Mouse (Mus musculus): ENCODE data around the gene Fbxw11. TPM values are rescaled to one million over a fixed set of nuclear protein-coding genes. Genes with fewer than 3 reads are reported as not detected.
"Not testable (repeated sequence)": the region's sequence is repeated elsewhere in the genome, so short reads cannot be mapped to it uniquely, and the experiment has no call there.

The Fbxw11 gene
- total RNA-seq, 2 experiments from 2014 or later = 111 to 120 TPM

GRCm38 (mm10) chr11:32650893-32651590 lies 8.5 kb downstream of the Fbxw11 start:
- no peak for DNase-seq (ENCODE audit: low spot score in 2 of 2)
- intact Hi-C loops (cut with DNase I) = no loop called here

- intact Hi-C loops (cut with DNase I) = no loop called here
- no peak for DNase-seq (ENCODE audit: low spot score in 2 of 2)
Observed at GRCm38 (mm10) chr11:32651723-32652122, 9.2 kb downstream of the Fbxw11 start.

- intact Hi-C loops (cut with DNase I) = no loop called here
- no peak for DNase-seq (ENCODE audit: low spot score in 2 of 2)
Observed at GRCm38 (mm10) chr11:32662082-32662656, 19.6 kb downstream of the Fbxw11 start.

GRCm38 (mm10) chr11:32665639-32666038 lies 23.1 kb downstream of the Fbxw11 start:
- intact Hi-C loops (cut with DNase I) = no loop called here
- DNase-seq (ENCODE audit: low spot score in 2 of 2) = no peak

DNA sequence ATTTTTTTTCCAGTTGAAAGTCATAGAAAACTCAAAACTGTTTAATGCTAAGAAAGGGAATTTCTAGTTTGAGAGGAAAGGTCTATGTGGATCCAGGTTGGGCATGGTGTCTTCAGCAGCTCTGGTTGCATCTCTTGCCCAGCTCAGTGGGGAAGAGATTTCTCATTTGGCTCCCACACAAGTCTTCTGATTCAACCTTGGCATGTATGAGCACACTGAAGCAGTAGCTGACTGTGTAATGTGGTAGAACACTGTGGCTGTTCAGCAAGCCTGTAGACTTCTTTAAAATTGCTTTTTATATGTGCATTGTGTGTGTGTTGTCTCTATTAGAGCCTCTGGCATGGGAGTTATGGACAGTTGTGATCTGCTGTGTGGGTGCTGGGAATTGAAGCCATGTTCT lies 24.5 kb downstream of the Fbxw11 start:
- DNase-seq (ENCODE audit: low spot score in 2 of 2) = no peak
- intact Hi-C loops (cut with DNase I) = no loop called here

DNA sequence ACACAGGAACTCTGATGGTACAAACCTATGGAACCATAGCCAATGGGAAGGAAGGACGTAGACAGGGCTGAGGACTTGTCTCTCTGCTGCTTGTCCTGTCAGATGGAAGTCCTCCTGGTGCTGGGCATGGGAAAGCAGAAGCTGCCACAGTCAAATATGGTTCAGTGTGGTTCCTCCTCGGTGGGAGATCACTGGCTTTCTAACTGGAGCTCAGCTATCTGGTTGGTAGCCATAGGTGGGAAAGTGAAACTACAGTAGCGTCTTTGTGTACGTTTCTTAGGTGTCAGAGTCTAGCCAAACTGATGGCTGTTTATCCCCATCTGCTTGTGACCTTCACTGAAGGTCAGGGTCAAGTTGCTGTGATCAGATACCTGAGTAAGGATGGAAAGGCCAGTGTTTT lies 29.0 kb downstream of the Fbxw11 start:
- intact Hi-C loops (cut with DNase I) = no loop called here

DNA sequence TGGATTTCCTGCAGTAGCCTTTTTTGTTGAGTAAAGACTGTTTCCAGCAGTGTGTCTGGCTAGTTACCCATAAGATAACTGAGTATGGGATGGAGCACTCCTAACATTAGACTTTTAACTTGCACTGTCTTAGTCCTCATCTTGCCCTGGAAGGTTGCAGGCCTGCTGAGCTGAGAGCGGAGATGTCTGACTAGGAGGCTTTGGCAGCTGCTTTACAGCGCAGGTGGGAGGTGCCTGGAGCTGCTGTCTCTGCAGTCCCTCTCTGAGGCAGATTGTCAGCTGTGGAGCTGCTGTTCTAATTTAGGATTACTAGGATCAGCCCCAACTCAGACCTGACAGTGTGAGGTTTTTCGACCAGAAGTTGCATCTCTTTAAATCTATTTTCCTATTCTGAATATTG lies 34.3 kb downstream of the Fbxw11 start:
- intact Hi-C loops (cut with DNase I) = no loop called here
- DNase-seq (ENCODE audit: low spot score in 2 of 2) = peak; percentile 47 to 58

More for the DNA sequence above, 29.0 kb downstream of the Fbxw11 start:
- no peak for DNase-seq (ENCODE audit: low spot score in 2 of 2)

- DNase-seq (ENCODE audit: low spot score in 2 of 2) = no peak
- intact Hi-C loops (cut with DNase I) = no loop called here
Observed at GRCm38 (mm10) chr11:32677811-32678210, 35.3 kb downstream of the Fbxw11 start.

DNA sequence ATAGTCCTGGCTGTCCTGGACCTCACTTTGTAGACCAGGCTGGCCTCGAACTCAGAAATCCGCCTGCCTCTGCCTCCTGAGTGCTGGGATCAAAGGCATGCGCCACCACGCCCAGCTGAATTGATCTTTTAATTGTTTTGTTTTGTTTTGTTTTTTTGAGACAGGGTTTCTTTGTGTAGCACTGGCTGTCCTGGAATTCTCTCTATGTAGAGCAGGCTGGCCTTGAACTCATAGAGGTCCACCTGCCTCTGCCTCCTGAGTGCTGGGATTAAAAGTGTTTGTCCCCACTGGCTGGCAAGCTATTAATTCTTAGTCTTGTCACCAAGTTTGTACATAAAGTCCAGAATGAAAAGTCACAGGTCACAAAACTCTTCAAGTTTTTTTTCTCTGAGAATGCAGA lies 36.6 kb downstream of the Fbxw11 start:
- DNase-seq (ENCODE audit: low spot score in 2 of 2); intact Hi-C loops (cut with DNase I): not testable (repeated sequence)

DNA sequence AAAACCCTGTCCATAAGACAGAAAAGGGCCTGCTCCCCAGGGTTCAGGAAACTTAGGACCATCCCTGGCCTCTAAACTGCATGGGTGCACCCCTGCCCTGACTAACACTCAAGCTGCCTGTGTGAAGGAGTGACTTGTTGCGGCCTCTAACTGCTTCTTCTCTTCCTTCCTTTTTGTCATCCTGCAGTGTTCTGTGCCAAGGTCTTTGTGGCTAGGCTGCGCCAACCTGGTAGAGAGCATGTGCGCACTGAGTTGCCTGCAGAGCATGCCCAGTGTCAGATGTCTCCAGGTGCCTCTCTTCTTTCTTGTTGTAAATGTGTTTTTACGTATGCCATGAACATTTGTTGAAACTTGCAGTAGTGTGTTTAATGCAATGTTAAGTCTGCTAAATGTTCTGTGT lies 37.5 kb downstream of the Fbxw11 start:
- no peak for DNase-seq (ENCODE audit: low spot score in 2 of 2)
- intact Hi-C loops (cut with DNase I) = no loop called here

GRCm38 (mm10) chr11:32681192-32681795 lies 38.8 kb downstream of the Fbxw11 start:
- intact Hi-C loops (cut with DNase I) = no loop called here
- DNase-seq (ENCODE audit: low spot score in 2 of 2) = no peak

DNA sequence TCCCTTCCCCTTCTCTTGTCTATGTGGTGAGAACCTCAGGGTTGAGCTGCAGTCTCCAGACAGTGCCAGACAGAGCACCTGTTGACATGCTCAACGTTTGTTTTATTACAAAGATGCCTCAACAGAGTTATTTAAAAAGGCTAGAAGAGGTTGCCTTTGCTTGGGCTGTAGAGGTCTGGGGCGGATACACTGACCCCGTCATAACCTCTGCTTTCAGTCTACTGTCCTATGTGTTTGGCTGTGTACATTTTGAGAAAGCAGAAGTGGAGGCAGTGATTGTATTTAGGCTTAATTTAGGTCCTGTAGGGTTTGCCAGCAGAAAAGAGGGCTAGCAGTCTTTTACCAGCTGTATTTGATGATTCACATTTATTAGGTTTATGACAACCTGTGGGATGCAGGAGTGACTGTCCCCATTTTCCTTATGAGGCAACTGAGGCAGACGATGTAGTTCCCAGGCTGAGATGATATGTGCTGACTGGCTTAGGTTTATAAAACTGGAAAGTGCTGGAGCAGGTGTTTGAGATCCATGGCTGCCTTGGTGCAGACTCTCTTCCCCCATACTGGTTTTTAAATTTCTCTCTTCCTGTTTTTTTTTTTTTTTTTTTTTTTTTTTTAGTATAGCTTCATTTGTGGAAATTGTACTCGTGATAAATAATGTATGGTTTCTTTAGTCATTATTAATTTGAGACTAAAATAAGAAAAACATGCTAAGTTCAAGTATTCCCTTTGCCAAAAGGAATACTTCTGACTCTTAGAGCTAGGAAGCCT lies 40.0 kb downstream of the Fbxw11 start:
- intact Hi-C loops (cut with DNase I) = no loop called here
- no peak for DNase-seq (ENCODE audit: low spot score in 2 of 2)

DNA sequence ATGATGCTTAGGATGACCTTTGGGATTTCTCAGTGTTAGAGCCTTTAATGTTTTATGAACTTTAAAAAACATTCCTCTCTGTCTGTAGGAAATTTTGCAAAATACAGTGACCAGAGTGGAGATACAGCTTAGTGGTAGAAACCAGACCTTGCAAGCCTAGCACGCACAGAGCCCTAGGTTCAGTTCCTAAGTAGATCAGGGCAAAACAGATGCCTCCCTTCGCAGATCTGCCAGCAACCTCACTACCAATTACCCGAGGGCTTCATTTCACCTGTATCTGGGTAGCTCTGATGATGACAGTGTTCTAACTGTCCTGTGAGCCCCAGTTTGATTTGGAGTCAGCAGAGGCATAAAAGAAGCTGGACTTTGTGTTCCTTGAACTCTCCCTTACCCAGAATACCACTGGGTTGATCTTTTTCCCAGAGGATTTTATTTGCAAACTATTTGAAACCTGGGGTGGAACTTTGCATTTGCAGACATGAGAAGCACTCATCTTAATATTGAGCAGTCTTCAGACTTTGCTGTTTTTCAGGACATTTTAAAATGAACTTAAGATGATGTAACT lies 42.2 kb downstream of the Fbxw11 start:
- no peak for DNase-seq (ENCODE audit: low spot score in 2 of 2)
- intact Hi-C loops (cut with DNase I) = no loop called here

- intact Hi-C loops (cut with DNase I) = no loop called here
- no peak for DNase-seq (ENCODE audit: low spot score in 2 of 2)
Observed at GRCm38 (mm10) chr11:32688245-32688855, 45.8 kb downstream of the Fbxw11 start.

DNA sequence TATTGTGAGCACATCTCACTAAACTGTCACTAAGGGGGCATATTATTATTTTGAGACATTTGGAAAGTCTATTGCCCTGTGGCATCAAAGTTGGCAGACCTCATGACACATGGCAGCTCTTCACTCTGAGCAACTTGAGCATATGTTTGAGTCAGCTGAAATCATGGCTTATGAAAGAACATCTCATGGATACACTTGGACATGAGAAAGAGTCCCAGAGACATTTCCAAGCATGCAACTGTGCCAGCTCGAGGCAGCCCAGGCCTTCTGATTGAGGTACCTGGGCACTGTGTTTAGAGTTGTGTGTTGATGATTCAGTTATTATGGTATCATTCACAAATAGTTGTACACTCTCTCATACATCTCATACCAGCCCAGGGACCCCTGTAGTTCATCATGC lies 47.0 kb downstream of the Fbxw11 start:
- no peak for DNase-seq (ENCODE audit: low spot score in 2 of 2)
- intact Hi-C loops (cut with DNase I) = no loop called here

DNA sequence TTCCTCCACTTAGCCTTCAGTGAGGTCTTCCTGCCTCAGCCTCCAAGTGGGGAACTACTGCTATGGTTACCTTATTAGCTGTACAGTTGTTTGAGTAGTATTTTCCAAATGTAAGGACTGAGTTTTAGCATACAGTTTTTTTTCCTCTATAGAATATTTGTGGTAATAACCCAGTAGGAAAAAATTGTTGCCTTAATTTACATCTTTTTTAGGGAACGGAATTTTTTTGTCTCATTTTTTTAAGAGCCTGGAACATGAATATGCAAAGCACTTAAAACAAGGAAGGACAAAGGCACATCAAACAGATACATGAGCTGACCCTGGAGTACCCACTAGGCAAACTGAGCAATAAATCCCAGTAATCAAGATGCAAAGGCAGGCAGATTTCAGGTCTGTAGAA lies 50.3 kb downstream of the Fbxw11 start:
- intact Hi-C loops (cut with DNase I) = loop anchor here (5.0 kb wide), 1 partner anchor 51 kb away; the partner anchor contains the start of gene Fbxw11
- no peak for DNase-seq (ENCODE audit: low spot score in 2 of 2)

DNA sequence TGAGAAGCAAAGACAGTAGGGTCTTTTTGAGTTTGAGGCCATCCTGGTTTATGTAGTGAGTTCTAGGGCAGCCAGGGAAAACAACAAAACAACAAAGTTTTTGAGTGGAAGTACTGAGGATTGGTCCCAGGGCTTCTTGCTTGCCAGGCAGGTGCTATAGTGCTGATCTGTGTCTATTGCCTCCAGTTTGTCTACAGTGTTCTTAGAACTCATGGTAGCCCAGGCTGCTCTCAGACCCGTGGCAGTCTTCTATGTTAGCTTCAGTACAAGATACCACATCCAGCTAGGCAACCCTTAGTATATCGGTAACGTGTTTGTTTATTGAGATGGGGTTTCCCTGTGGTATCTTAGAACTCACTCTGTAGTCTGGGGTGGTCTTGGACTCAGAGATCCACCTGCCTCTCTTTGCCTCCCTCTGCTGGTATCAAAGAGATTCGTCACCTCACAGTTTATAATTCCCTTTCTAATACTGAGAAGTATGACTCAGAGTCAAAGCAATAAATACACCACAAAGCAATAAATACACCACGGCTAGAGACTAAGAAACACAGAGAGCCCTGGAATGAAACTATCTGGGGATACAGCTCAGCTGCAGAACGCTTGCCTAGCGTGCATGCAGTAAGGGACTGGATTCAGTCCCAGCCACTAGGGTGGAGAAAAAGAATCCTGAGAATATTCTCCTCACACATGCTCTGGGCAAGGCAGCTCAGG lies 51.1 kb downstream of the Fbxw11 start:
- intact Hi-C loops (cut with DNase I) = loop anchor here (5.0 kb wide), 1 partner anchor 51 kb away; the partner anchor contains the start of gene Fbxw11
- DNase-seq (ENCODE audit: low spot score in 2 of 2) = peak in 1 of 2 experiments; percentile 46

GRCm38 (mm10) chr11:32694322-32695003 lies 51.9 kb downstream of the Fbxw11 start:
- DNase-seq (ENCODE audit: low spot score in 2 of 2) = not testable (repeated sequence)
- intact Hi-C loops (cut with DNase I) = loop anchor here (5.0 kb wide), 1 partner anchor 52 kb away; the partner anchor contains the start of gene Fbxw11
